Mouse (Mus musculus) layer of hippocampus, adult 8-10 months (tissue): ENCODE results near the gene Rere. TPM values are rescaled to one million over a fixed set of nuclear protein-coding genes. Genes with fewer than 3 reads are reported as not detected.
"Not testable (repeated sequence)": the region's sequence is repeated elsewhere in the genome, so short reads cannot be mapped to it uniquely, and the experiment has no call there.

Source experiments
- DNase-seq, 2 experiments: peaks; one replicate each; pipeline ENCODE4 v3.0.0; 2022; ENCODE audit warnings: low spot score in 2 of 2
- total RNA-seq, 4 experiments: library from RNA; stranded (reverse); gene quantifications; 2 replicates each; pipeline ENCODE4 v1.2.4; 2022

Rere gene
- total RNA-seq, 4 experiments from 2014 or later: 105 to 123 (median 113) TPM

DNA sequence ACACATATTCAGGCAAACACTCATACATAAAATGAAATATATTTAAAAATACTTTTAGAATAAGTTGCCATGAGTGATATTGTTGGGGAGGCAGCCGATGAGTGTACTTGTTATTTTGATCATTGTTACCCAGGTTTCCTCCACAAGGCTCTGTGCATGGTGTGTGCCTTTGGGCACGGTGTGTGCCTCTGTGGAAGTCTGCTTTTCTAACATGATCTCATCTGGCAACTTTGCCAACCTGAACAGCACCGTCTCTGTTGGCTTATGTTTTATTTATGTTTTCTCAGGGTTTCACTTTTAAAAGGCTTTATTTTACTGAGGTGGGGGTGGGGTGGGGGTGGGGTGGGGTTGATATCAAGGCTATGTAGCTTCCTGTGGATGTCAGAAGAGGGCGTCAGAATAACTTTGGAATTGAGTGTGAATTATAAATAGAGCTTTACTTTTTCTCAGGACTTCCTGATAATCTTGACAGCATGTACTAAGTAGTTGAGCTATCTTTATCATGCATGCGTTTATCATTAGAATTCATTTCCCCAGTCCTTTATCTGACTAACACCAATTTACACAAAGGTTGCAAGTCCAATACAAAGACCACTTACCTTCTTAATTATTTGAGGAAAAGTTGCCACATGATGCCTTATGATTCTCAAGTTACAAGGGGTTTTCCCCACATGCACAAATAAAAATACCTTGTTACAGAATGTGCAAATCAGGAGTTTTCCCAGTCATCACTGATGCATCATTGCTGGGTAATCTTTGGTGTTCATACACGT, 177.8 kb downstream of the Rere start:
- DNase-seq: no peak

- DNase-seq: no peak
Observed at GRCm38 (mm10) chr4:150460451-150460850, 179.0 kb downstream of the Rere start.

GRCm38 (mm10) chr4:150461011-150461410, 179.6 kb downstream of the Rere start:
- no peak for DNase-seq

- DNase-seq: no peak
Observed at GRCm38 (mm10) chr4:150461427-150462189, 180.2 kb downstream of the Rere start.

GRCm38 (mm10) chr4:150462367-150462766, 180.9 kb downstream of the Rere start:
- DNase-seq: peak in 1 of 2 experiments; percentile 72

DNA sequence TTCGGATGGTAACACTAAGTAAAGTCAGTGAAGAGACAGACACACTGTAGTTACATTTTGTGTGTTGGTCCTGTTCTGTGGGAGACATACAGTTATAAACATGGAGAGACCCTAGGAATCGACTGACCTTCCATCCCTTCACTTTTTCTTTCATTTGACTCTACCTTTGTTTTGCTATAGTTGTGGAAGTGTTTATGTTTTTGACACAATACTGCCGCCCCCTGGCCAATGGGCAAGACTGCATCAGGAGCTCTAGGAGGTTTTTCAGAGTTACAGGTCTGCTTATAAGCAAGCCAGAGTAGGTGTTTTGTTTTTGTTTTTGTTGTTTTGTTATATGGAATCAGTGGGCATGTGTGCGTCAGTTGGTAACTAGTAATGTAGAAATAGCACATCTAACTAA, 184.3 kb downstream of the Rere start:
- DNase-seq: peak; percentile 34 to 54

DNA sequence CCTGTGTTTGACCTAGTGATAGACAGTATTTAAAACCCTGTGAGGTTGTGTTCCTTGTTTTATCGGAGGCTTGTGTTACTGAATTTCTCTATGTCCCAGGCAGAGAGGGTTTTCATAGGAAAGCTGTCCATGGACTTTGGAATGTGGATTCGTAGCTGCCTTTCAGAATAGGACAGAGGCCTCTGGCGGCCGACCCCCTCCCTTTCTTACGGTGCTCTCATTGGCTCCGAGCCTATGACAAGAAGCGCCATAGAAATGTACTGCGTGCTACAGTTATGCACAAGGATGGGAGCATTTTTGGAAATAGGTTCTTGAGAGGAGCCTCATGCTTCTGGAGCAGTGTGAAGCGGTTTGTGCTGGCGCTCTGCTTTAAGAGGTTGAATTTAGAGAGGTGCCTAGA, 187.8 kb downstream of the Rere start:
- DNase-seq: no peak

- no peak for DNase-seq
Observed at GRCm38 (mm10) chr4:150470674-150471328, 189.4 kb downstream of the Rere start.

- DNase-seq: no peak
Observed at GRCm38 (mm10) chr4:150472751-150473436, 191.4 kb downstream of the Rere start.

- no peak for DNase-seq
Observed at GRCm38 (mm10) chr4:150473437-150474070, 192.1 kb downstream of the Rere start.

DNA sequence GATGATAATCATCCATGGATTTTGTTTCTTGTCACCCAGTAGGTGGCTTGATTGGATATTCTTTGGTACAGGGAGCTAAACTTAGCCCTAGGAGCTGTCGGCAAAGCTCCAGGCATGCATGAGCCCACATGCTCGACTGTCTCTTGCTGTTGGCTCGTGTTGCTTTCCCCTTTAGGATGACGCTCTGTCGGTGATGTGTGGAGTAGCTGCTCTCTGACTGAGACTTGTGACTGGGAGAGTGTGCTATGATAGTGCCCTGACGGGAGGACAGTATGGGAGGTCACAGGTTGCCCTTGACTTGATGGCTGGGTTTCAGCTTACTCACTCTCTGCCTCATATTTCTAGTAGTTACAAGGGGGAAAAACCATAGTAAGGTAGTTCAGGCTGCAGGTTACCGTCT, 192.6 kb downstream of the Rere start:
- DNase-seq: peak in 1 of 2 experiments; percentile 41

GRCm38 (mm10) chr4:150476258-150476657, 194.8 kb downstream of the Rere start:
- no peak for DNase-seq

DNA sequence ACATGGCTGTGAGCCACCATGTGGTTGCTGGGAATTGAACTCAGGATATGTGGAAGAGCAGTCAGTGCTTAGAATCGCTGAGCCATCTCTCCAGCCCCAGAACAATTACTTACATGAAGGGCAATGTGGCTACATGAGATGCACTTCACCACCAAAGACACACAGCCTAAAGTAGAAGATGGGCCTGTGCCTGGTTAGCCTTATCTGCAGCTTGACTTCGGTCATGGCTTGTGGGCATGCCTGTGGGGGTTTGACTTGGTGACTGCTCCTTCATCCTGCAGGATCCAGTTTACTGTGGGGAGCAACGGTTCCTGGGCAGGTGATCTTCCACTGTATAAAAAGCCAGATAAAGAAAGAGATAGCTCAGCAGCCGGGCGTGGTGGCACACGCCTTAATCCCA, 196.6 kb downstream of the Rere start:
- DNase-seq: no peak

DNA sequence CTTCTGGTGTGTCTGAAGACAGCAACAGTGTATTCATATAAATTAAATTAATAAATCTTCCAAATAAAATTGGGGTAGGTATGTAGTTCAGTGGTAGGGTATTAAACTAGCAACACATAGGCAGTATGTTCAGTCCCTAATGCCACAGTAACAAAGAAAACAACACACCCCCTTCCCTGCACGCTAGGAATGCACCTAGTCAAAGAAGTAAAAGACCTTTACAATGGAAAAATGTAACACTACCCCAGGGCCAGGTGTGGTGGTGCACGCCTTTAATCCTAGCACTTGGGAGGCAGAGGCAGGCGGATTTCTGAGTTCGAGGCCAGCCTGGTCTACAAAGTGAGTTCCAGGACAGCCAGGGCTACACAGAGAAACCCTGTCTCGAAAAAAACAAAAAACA, 201.6 kb downstream of the Rere start:
- not testable (repeated sequence) for DNase-seq

- no peak for DNase-seq
Observed at GRCm38 (mm10) chr4:150486097-150486496, 204.7 kb downstream of the Rere start.

- no peak for DNase-seq
Observed at GRCm38 (mm10) chr4:150487109-150487508, 205.7 kb downstream of the Rere start.

DNA sequence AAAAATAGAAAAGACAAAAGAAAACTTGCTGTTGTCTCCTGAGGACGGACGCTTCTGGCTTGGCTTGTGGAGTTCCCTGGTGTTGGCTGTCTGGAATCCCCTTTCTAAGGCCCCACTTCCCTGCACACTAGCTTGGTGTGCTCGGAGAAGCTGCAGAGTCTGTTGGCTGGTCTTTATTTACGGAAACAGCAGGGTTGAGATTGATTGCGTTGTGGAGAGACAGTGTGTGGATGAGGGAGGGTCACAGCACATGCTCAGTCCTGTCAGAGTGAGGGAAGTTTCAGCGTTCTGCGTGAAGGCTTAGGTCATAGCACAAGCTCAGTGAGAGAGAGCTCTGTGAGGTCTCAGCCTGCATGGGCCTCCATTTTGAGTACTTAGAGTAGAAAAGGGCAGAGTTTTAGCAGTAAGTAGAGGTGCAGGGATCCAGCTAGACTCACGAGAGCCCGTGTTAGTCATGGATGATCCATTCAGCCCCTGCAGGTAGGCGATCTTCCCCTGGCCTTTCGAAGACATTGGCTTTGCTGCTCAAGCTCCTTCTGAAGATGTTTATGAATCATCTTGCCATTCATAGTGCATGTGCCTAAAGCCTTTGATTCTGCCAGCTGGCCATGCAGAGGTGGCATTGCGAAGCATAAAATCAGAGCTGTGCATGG, 206.8 kb downstream of the Rere start:
- DNase-seq: peak; percentile 80 to 88

GRCm38 (mm10) chr4:150488767-150489166, 207.3 kb downstream of the Rere start:
- peak; percentile 44 to 49 for DNase-seq

GRCm38 (mm10) chr4:150490050-150490449, 208.6 kb downstream of the Rere start:
- no peak for DNase-seq

DNA sequence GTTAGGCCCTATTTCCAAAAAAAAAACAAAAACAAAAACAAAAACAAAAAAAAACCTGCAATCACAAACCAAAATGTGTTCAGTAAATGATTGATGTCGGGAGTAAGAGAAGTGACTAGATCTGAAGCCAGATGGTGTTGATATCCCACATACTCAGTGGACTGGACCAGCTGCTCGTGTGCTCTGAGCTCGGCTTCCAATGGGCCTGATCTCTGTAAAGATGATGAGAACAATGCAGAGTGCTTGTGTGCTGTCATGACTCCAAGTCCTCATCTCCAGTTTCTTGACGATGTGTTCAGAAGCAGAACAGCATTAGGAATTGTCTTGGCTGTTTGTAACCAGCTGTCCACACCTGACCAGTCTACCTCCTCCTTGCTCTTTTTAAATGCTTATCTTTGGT, 210.3 kb downstream of the Rere start:
- no peak for DNase-seq
